Comparison of ENCODE assay signal across 8 mouse cellular contexts in genomic region chr9:43698080-43698712, GRCm38 (mm10). TPM values are rescaled to one million over a fixed set of nuclear protein-coding genes. Genes with fewer than 3 reads are reported as not detected.
DNase-seq lines count a peak whose midpoint lies in the region; ATAC-seq and TF ChIP-seq lines count a peak whose summit lies in the region.

No protein-coding gene starts in this region.

- H3K27ac ChIP-seq in ES-E14 (ENCODE audit: insufficient read depth, low read depth, low read length, poor library complexity, severe bottlenecking) = no peak overlapping the region
- no peak overlapping the region for H3K27ac ChIP-seq in kidney, postnatal 0 days

- peaks cover 0 to 16% of the 10 kb centered on the region in 2 experiments; a peak in 2 of 4 replicates for H3K4me1 ChIP-seq in ES-E14 (ENCODE audit: control insufficient read depth in 2 of 2, insufficient read depth in 2 of 2, low read length in 2 of 2, poor library complexity in 1 of 2)
- H3K4me1 ChIP-seq in kidney, postnatal 0 days (replicated peaks; ENCODE audit: insufficient read depth, low read length) = no peaks in the 10 kb centered on the region

- TF ChIP-seq CTCF in kidney, postnatal 0 days (IDR thresholded peaks at IDR 0.05; ENCODE audit: low read depth) = peak; percentile 52

- H3K27me3 ChIP-seq in kidney, postnatal 0 days (ENCODE audit: insufficient read depth, low read length) = no peaks in the 10 kb centered on the region

- WGBS in kidney, postnatal 0 days = 15% methylated on average over 8 of the region's 8 CpGs

- H3K9ac ChIP-seq in ES-E14 (ENCODE audit: insufficient read depth, low read depth, low read length, poor library complexity, severe bottlenecking) = no peak overlapping the region
- no peak overlapping the region for H3K9ac ChIP-seq in kidney, postnatal 0 days (ENCODE audit: low read depth, low read length)

- no peak overlapping the region for H3K4me2 ChIP-seq in kidney, postnatal 0 days (ENCODE audit: low read length)

- H3K36me3 ChIP-seq in ES-E14 (ENCODE audit: control insufficient read depth, insufficient read depth, low read length, poor library complexity, severe bottlenecking) = no peaks in the 10 kb centered on the region
- no peaks in the 10 kb centered on the region for H3K36me3 ChIP-seq in kidney, postnatal 0 days (ENCODE audit: insufficient read depth, low read length)

- DNase-seq in gastrocnemius, postnatal 10 days = peak; percentile 70
- no peak for DNase-seq in gastrocnemius, adult 8-10 months (ENCODE audit: low spot score in 2 of 2)
- peak; percentile 85 for DNase-seq in ES-E14 (ENCODE audit: low read depth, low spot score)
- DNase-seq in embryo, embryonic 9.5 days (ENCODE audit: extremely low spot score) = peak; percentile 86
- DNase-seq in kidney, postnatal 0 days (ENCODE audit: low spot score) = peak; percentile 92
- no peak for DNase-seq in cerebellum, postnatal 4 days (ENCODE audit: low spot score in 2 of 2)
- DNase-seq in gastrocnemius, postnatal 36 days = no peak

- H3K9me3 ChIP-seq in ES-E14 (ENCODE audit: control insufficient read depth, insufficient read depth, low read depth, low read length) = no peaks in the 10 kb centered on the region
- no peaks in the 10 kb centered on the region for H3K9me3 ChIP-seq in kidney, postnatal 0 days (replicated peaks; ENCODE audit: low read length)

- ATAC-seq in kidney, postnatal 0 days (replicated peaks; ENCODE audit: low FRiP score, low read depth) = peak; percentile 68
- ATAC-seq in megakaryocyte-erythroid progenitor cell, adult 5-6 weeks (replicated peaks; ENCODE audit: low FRiP score, low TSS enrichment, poor library complexity, severe bottlenecking) = peak; percentile 59

- H3K4me3 ChIP-seq in ES-E14 (ENCODE audit: insufficient read depth in 1 of 2, low read depth in 1 of 2, low read length in 2 of 2, poor library complexity in 1 of 2, severe bottlenecking in 1 of 2) = no peak overlapping the region
- no peak overlapping the region for H3K4me3 ChIP-seq in kidney, postnatal 0 days (replicated peaks; ENCODE audit: low read depth, low read length)

- in situ Hi-C loops in ES-E14 (cut with MboI; ENCODE audit: low sequenced_read_pairs in 2 of 2, unreplicated experiment in 2 of 2) = no loop called here

- intact Hi-C loops in gastrocnemius, postnatal 36 days (cut with DNase I) = no loop called here

TF ChIP-seq in ES-E14, 5 proteins besides CTCF, POLR2A, EP300 and RAD21:
- TF ChIP-seq CHD2 (IDR thresholded peaks at IDR 0.05; ENCODE audit: low read depth, low read length) (no peak), HCFC1 (IDR thresholded peaks at IDR 0.05; ENCODE audit: borderline replicate concordance, insufficient read depth, low read length) (no peak), ZC3H11A (IDR thresholded peaks at IDR 0.05; ENCODE audit: borderline replicate concordance, low read depth, low read length) (no peak), MAFK (IDR thresholded peaks at IDR 0.05; ENCODE audit: insufficient read depth, low read depth, low read length) (no peak), ZNF384 (IDR thresholded peaks at IDR 0.05; ENCODE audit: low read depth, low read length) (no peak)

RNA-seq across cellular contexts. Expression of gene Nectin1, which starts 45.6 kb away (rescaled TPM):
- 1 to 10 TPM; 7.7 to 9.7 TPM for total RNA-seq in gastrocnemius, postnatal 10 days (2021)
- total RNA-seq in gastrocnemius, adult 8-10 months (2022) = 1 to 10 TPM; 1.0 to 2.1 (median 1.5) TPM
- 12.9 and 13.0 TPM in 2 replicates for total RNA-seq in ES-E14 (2012; rRNA removed)
- 3.7 and 3.9 TPM in 2 replicates for polyA plus RNA-seq in kidney, postnatal 0 days (2015; fragmentation: Nextera tagmentation; extraction: Ambion mirVana)
- total RNA-seq in megakaryocyte-erythroid progenitor cell, adult 5-6 weeks (2014; fragmentation: Nextera tagmentation) = 2.5 and 3.0 TPM in 2 replicates
- total RNA-seq in megakaryocyte-erythroid progenitor cell, adult 5-6 weeks (2017) = 0.94 and 1.8 TPM in 2 replicates
- 1 to 10 TPM; 1.8 to 2.3 TPM for total RNA-seq in gastrocnemius, postnatal 36 days (2021)

Comparison
In these comparisons a context has a peak if more than half of its experiments do, and no peak if none do; other contexts are left out.
1. DNase-seq: peak in gastrocnemius, postnatal 10 days (single experiment), ES-E14 (single experiment), embryo, embryonic 9.5 days (single experiment) and kidney, postnatal 0 days (single experiment); none in gastrocnemius, adult 8-10 months (0 of 2), cerebellum, postnatal 4 days (0 of 2) and gastrocnemius, postnatal 36 days (0 of 2).